ENCODE assay signal across 14 mouse cellular contexts in the genomic region with DNA sequence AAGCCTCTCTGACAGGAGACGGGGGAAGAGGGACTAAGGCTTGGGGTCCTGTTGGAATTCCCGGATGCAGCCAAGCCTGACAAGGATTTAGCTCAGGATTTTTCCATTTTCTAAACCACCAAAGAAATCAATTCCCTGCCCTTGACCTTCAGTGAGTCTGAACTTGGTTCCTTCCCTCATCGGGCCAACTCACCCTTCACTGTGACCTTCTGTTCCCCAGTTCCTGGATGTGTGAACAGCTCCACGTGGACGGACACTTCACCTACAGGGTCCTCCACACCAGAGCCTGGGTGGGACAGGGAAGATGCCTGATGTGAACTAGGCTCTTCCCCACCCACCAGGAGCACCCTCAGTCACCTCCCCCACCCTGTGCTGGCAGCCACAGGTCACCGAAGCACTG.
"Had no signal": no experiment of that assay in that cellular context is flagged by ENCODE, and none has a peak within 500 bp of the region (broad histone marks: within the 10 kb centered on the region; RNA-seq: fewer than 3 reads in every experiment).

No protein-coding gene starts in this region.

- H3K9me3 ChIP-seq: liver, embryonic 13.5 days; midbrain, embryonic 15.5 days had no signal

- H3K4me3 ChIP-seq: layer of hippocampus, adult 2 months; midbrain, embryonic 15.5 days had no signal

- H3K9ac ChIP-seq: liver, embryonic 13.5 days; lung, embryonic 14.5 days; midbrain, embryonic 12.5 days; midbrain, embryonic 15.5 days; neural tube, embryonic 13.5 days had no signal

- DNase-seq: kidney, adult 2 months; kidney, postnatal 25 days; layer of hippocampus, adult 9-11 months; liver; liver, embryonic 13.5 days; lung, embryonic 14.5 days; thymus, adult 18-20 months had no signal

- H3K27ac ChIP-seq: kidney, postnatal 0 days; layer of hippocampus, adult 2 months; limb, embryonic 13.5 days; liver, embryonic 13.5 days; midbrain, embryonic 12.5 days; neural tube, embryonic 13.5 days had no signal

- ATAC-seq: lung, postnatal 0 days had no signal
